Mouse (Mus musculus): Measurements from ENCODE around the gene Hscb. TPM values are rescaled to one million over a fixed set of nuclear protein-coding genes. Genes with fewer than 3 reads are reported as not detected.
"Not testable (repeated sequence)": the region's sequence is repeated elsewhere in the genome, so short reads cannot be mapped to it uniquely, and the experiment has no call there.

Hscb gene
- polyA plus RNA-seq (2016; fragmentation: Nextera tagmentation; extraction: Ambion mirVana) = 27.2 and 32.3 TPM in 2 replicates

DNA sequence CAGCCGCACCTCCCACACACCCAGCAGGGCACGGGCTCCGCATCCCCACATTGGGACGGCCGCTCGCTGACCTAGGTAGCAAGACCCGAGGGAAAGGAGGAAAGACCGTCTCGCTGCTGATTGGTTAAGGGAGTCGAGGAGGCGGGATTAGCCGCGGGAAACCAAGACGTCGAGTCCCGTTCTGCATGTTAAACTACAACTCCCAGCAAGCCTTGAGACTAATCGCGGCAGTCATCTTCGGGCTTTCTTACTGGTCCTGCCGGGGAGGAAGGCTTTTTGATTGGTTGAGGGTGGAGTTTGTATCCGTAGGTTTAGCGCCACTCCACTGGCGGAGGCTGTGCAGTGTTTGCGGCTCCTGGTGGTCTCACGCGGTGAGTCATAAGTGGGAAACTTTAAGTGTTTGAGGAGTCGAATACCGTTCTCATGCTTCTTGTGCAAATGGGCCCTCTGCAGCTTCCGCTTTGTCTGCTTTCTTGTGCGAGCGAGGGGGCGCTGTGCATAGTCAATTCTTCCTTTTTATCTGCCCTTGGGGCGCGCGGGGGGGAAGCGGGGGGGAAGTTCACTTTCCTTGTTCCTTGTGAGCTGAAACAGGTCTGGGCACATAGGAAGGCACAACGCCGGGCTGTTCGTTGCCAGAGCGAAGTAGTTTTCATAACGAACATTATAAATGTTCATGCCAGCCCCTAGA is at the start of gene Hscb, which contains the start of gene Chek2:
Hscb (minus strand) TSS at position 100 of the 688 bp plus-strand sequence.
Chek2 (plus strand) TSS at position 302 of the 688 bp plus-strand sequence.
- Histone ChIP-seq H3K9me3 (no peaks in the 10 kb centered on the region), H3K36me3 (replicated peaks) (peaks cover 43% of the 10 kb centered on the region), H3K4me1 (peaks cover 24% of the 10 kb centered on the region), H3K4me3 (peak within 1 kb of the TSS; percentile 83), H3K27ac (replicated peaks) (peak within 1 kb of the TSS; percentile 89), H3K27me3 (replicated peaks; ENCODE audit: low read depth, poor library complexity, severe bottlenecking) (no peaks in the 10 kb centered on the region)
- under 1% methylated on average over 41 of the region's 41 CpGs for WGBS
- peak; percentile 96 for DNase-seq (ENCODE audit: low spot score)

- Histone ChIP-seq H3K4me3 (no peak overlapping the region), H3K27ac (replicated peaks) (no peak overlapping the region), H3K36me3 (replicated peaks) (peaks cover 76% of the 10 kb centered on the region), H3K4me1 (0 out of 2 replicates have a peak, but pooled peaks cover 4% of the 10 kb centered on the region), H3K9me3 (no peaks in the 10 kb centered on the region), H3K27me3 (replicated peaks; ENCODE audit: low read depth, poor library complexity, severe bottlenecking) (no peaks in the 10 kb centered on the region)
- DNase-seq (ENCODE audit: low spot score) = no peak
- 83% methylated on average over 4 of the region's 4 CpGs for WGBS
These were observed 49.0 kb upstream of the Hscb start for GRCm38 (mm10) chr5:110888596-110888995.

DNA sequence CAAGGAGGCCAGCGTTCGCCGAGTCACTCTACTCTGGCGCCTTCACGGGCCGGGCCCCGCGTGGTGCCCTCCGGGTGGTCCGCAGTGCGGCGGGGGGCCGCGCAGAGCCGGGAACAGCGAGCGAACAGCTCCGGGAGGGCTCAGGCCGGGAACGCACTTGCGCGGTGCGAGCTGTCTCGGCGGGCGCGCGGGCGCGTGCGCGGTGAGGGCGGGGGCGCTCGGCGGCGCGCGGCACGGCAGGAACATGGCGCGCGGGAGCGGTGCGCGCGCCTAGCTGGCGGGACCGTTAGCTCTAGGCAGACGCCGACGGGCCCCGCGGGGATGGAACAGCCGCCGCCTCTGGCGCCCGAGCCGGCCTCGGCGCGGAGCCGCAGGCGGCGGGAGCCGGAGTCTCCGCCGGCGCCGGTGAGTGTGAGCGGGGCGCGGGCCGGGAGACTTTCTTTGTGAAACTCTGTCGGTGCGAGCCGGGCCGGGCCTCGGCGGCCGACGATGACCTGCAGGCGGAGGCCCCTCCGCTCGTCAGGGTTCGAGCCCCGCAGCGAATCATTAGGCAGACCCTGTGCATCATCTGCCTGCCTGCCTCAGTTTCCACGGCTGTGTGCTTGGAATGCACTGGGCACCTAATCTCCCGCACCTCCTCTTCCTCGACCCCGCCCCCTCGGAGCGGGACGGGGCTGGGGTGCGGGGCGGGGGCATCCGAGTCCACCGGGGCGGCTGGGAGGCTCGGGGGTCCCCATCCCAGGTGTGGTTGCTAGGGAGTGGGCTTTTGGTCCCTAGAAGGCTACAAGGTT is 40.2 kb upstream of the Hscb start, which contains the start of gene Ttc28:
Ttc28 (plus strand) TSS at position 220 of the 791 bp plus-strand sequence.
- Histone ChIP-seq H3K9me3 (no peaks in the 10 kb centered on the region), H3K36me3 (replicated peaks) (peaks cover 43% of the 10 kb centered on the region), H3K4me1 (peaks cover 25% of the 10 kb centered on the region), H3K4me3 (peak within 1 kb of the TSS; percentile 91), H3K27me3 (replicated peaks; ENCODE audit: low read depth, poor library complexity, severe bottlenecking) (no peaks in the 10 kb centered on the region), H3K27ac (replicated peaks) (peak within 1 kb of the TSS; percentile 97)
- DNase-seq (ENCODE audit: low spot score) = peak; percentile 95
- WGBS = under 1% methylated on average over 99 of the region's 101 CpGs

- peak overlapping the region; percentile 97 for H3K27ac ChIP-seq (replicated peaks)
- 62% methylated on average over 7 of the region's 7 CpGs for WGBS
- H3K9me3 ChIP-seq = no peaks in the 10 kb centered on the region
These were observed 39.5 kb upstream of the Hscb start for GRCm38 (mm10) chr5:110879042-110879441.

DNA sequence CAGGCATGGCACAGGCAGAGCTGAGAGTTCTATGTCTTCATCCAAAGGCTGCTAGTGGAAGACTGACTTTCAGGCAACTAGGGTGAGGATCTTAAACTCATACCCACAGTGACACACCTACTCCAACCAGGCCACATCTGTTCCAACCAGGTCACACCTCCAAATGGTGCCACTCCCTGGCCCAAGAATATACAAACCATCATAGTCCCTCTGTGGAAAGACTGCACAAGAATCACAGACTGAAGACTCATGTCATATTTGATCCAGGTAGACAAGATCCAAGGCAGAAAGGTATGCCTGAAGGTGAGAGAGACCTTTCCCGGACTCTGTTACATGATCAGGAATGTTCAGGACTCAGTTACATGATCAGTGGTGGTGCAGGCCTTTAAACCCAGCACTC is 38.9 kb upstream of the Hscb start:
- not testable (repeated sequence) for DNase-seq (ENCODE audit: low spot score); H3K27me3 ChIP-seq (replicated peaks; ENCODE audit: low read depth, poor library complexity, severe bottlenecking); H3K9me3 ChIP-seq; H3K4me3 ChIP-seq; H3K27ac ChIP-seq (replicated peaks)
- WGBS = 97% methylated on average over 1 of the region's 1 CpGs
- peaks cover 25% of the 10 kb centered on the region for H3K4me1 ChIP-seq
- peaks cover 41% of the 10 kb centered on the region for H3K36me3 ChIP-seq (replicated peaks)

More at GRCm38 (mm10) chr5:110879042-110879441, 39.5 kb upstream of the Hscb start:
- H3K4me3 ChIP-seq = peak overlapping the region; percentile 91
- peaks cover 25% of the 10 kb centered on the region for H3K4me1 ChIP-seq
- no peak for DNase-seq (ENCODE audit: low spot score)
- no peaks in the 10 kb centered on the region for H3K27me3 ChIP-seq (replicated peaks; ENCODE audit: low read depth, poor library complexity, severe bottlenecking)
- H3K36me3 ChIP-seq (replicated peaks) = peaks cover 39% of the 10 kb centered on the region

DNA sequence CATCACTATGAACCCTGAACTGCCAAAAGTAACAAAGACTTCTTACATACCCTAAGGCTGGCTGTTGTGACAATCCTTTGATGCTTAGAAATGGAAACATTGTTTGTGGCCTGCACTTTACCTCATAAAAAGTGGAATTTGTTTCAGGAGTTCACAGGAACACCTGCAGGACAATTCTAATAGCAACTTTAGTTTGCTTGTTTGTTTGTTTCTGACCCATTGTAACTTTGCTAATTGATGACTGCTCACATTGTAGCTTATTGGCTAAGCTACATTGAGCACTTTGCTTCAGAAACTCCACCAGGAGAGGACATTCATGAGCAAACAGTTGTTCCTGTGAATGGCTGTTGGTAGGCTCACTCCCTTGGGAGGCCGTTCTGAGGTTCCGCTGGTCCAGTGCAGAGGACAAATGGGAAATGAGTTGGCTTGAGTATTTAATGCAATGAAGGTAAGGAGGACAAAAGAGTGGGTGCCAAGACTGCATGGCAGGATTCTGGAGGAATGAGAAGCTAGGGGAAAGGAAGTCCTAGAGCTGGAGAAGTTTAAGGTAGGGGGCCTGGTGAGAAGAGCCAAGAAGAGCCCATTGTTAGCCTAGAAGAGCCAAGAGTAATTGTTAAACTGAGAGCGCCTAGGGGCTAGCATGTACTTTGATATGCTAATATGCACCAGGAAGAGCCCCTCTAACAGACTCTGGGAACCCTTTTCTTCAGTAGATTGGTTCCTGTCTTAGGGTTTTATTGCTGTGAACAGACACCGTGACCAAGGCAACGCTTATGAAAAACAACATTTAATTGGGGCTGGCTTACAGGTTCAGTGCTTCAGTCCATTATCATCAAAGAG is 38.3 kb upstream of the Hscb start:
- 85% methylated on average over 5 of the region's 5 CpGs for WGBS
- Histone ChIP-seq H3K27me3 (replicated peaks; ENCODE audit: low read depth, poor library complexity, severe bottlenecking) (no peaks in the 10 kb centered on the region), H3K27ac (replicated peaks) (no peak overlapping the region), H3K36me3 (replicated peaks) (peaks cover 41% of the 10 kb centered on the region), H3K4me3 (no peak overlapping the region), H3K9me3 (no peaks in the 10 kb centered on the region), H3K4me1 (peaks cover 25% of the 10 kb centered on the region)
- DNase-seq (ENCODE audit: low spot score) = no peak

DNA sequence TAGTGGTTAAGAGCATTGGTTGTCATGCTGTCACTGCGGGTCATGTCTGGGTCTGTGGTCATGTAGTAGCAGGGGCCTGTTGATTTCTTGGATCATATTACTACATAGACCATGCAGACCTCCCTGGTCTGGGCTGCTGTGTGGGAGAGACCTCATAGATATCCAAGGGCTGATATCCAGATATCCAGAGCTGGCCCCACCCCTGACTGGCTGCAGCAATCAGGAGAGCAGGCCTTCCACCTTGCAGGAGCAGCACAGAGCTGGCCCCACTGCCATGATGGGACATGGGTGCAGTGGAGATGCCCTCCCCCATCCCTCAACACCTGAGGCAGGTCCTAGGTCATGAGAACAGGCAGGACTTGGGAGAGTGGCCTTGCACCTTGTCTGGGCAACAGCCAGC is 35.7 kb upstream of the Hscb start:
- Histone ChIP-seq H3K27me3 (replicated peaks; ENCODE audit: low read depth, poor library complexity, severe bottlenecking) (no peaks in the 10 kb centered on the region), H3K4me1 (peaks cover 18% of the 10 kb centered on the region), H3K36me3 (replicated peaks) (peaks cover 56% of the 10 kb centered on the region), H3K9me3 (no peaks in the 10 kb centered on the region), H3K27ac (replicated peaks) (no peak overlapping the region; the same call in 1 of the 2 replicates), H3K4me3 (no peak overlapping the region)
- no peak for DNase-seq (ENCODE audit: low spot score)
- WGBS = 87% methylated on average over 1 of the region's 1 CpGs

- H3K27me3 ChIP-seq (replicated peaks; ENCODE audit: low read depth, poor library complexity, severe bottlenecking) = no peaks in the 10 kb centered on the region
- no peak overlapping the region for H3K27ac ChIP-seq (replicated peaks)
- no peak overlapping the region for H3K4me3 ChIP-seq
- peaks cover 14% of the 10 kb centered on the region for H3K4me1 ChIP-seq
- H3K36me3 ChIP-seq (replicated peaks) = peaks cover 62% of the 10 kb centered on the region
- H3K9me3 ChIP-seq = no peaks in the 10 kb centered on the region
- DNase-seq (ENCODE audit: low spot score) = peak; percentile 33
These were observed 35.1 kb upstream of the Hscb start for GRCm38 (mm10) chr5:110874711-110875110.

DNA sequence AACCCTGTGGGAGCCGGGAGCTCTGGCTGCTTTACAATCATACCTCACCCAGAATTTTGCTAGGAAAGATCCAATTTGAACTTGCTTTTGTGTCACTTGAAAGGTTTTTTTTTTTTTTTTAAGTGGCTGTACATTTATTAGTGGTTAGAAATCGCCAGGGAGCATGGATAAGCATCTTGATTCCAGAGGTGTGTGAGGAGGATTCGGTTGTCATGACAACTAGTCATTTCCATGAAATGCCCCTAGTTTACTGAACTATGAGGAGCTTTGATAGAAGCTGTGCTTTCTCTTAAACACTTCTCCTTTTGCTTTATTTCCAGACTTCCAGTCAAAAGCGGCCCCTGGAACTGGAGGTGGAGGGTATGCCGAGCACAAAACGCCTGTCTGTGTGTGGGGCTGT is 33.6 kb upstream of the Hscb start:
- DNase-seq (ENCODE audit: low spot score) = no peak
- Histone ChIP-seq H3K27me3 (replicated peaks; ENCODE audit: low read depth, poor library complexity, severe bottlenecking) (no peaks in the 10 kb centered on the region), H3K4me1 (peaks cover 15% of the 10 kb centered on the region; the same call in 1 of the 2 replicates), H3K9me3 (no peaks in the 10 kb centered on the region), H3K36me3 (replicated peaks) (peaks cover 75% of the 10 kb centered on the region), H3K4me3 (no peak overlapping the region), H3K27ac (replicated peaks) (no peak overlapping the region)
- WGBS = 91% methylated on average over 6 of the region's 6 CpGs

DNA sequence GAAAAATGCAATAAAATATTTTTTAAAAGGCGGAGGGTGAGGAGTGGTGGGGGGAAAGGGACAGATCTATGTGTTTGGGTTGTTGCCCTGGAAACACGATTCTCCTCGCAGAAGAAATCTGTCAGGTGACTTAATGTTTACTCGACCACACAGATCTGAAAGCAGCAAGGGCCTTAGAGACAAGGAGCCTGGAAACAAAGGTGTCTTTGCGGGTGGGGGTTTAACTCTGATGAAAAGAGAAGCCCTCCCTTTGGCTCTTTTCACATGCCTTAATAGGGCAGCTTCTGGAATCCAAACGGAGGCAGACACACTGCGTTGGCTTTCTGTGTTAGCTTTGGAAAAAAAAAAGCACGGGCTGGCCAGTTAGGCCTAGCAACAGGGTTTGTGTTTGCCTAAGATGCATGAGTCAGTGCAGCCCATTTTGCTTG is 29.7 kb upstream of the Hscb start:
- Histone ChIP-seq H3K4me3 (no peak overlapping the region), H3K4me1 (0 out of 2 replicates have a peak, but pooled peaks cover 10% of the 10 kb centered on the region), H3K36me3 (replicated peaks) (peaks cover 94% of the 10 kb centered on the region), H3K9me3 (no peaks in the 10 kb centered on the region), H3K27me3 (replicated peaks; ENCODE audit: low read depth, poor library complexity, severe bottlenecking) (no peaks in the 10 kb centered on the region), H3K27ac (replicated peaks) (no peak overlapping the region)
- DNase-seq (ENCODE audit: low spot score) = no peak
- 62% methylated on average over 8 of the region's 8 CpGs for WGBS

- Histone ChIP-seq H3K9me3 (no peaks in the 10 kb centered on the region), H3K36me3 (replicated peaks) (peaks cover 94% of the 10 kb centered on the region), H3K27me3 (replicated peaks; ENCODE audit: low read depth, poor library complexity, severe bottlenecking) (no peaks in the 10 kb centered on the region), H3K4me3 (no peak overlapping the region), H3K4me1 (0 out of 2 replicates have a peak, but pooled peaks cover 10% of the 10 kb centered on the region), H3K27ac (replicated peaks) (0 out of 2 replicates have a peak overlapping the region, but pooled peaks have one; percentile 24)
- no peak for DNase-seq (ENCODE audit: low spot score)
- 87% methylated on average over 4 of the region's 4 CpGs for WGBS
These were observed 28.9 kb upstream of the Hscb start for GRCm38 (mm10) chr5:110868460-110868859.

DNA sequence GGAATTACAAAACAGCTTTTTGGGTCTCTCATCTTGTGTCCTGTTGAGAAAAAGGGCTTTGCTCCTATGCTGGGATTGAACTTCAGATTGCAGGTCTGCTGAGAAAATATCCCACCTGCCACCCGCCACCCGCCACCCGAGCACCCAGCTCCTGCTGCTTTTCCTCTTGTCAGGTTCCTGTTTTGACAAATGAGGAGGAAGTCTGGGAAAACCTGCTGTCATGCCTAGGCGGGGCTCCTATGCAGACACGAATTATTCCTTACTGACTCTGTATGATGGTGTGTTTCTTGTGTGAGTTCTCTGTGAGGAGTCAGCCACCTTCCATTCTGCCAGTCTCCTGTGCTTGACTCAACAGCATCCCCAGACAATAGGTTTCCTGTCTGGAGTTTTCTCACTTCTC is 20.9 kb upstream of the Hscb start:
- no peak overlapping the region for H3K4me3 ChIP-seq
- no peaks in the 10 kb centered on the region for H3K27me3 ChIP-seq (replicated peaks; ENCODE audit: low read depth, poor library complexity, severe bottlenecking)
- peaks cover 92% of the 10 kb centered on the region for H3K36me3 ChIP-seq (replicated peaks)
- DNase-seq (ENCODE audit: low spot score) = no peak
- no peaks in the 10 kb centered on the region for H3K9me3 ChIP-seq
- no peak overlapping the region for H3K27ac ChIP-seq (replicated peaks)
- WGBS = 87% methylated on average over 5 of the region's 5 CpGs
- peaks cover 13% of the 10 kb centered on the region for H3K4me1 ChIP-seq

All from embryonic facial prominence, embryonic 10.5 days (tissue).